ENCODE assay signal across 10 mouse cellular contexts in the genomic region with DNA sequence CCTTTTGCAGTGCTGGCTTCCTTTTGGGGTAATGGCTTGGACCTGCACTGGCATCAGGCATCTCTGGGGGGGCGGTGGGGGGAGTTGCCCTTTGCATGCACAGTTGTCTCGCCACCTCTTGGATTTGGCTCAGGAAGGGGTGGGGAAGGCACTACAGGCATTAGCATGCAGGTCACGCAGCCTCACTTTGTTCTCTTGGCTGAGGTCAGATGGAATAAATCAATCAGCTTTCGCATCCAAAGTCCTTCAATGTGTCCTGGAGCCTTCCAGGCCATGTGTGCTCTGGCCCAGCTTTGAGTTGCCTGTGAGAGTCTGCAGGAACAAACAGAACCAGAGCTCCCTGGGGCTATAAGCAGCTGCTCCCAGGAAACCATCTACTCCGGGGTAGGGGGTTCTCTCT. TPM values are rescaled to one million over a fixed set of nuclear protein-coding genes. Genes with fewer than 3 reads are reported as not detected.
DNase-seq lines count a peak whose midpoint lies in the region; ATAC-seq lines count a peak whose summit lies in the region.
"Had no signal": no experiment of that assay in that cellular context is flagged by ENCODE, and none has a peak within 500 bp of the region (broad histone marks: within the 10 kb centered on the region; RNA-seq: fewer than 3 reads in every experiment).

No protein-coding gene starts in this region.

- H3K27me3 ChIP-seq in liver, embryonic 11.5 days (replicated peaks; ENCODE audit: control insufficient read depth, insufficient read depth, low read length) = no peaks in the 10 kb centered on the region
- H3K27me3 ChIP-seq in liver, embryonic 12.5 days (replicated peaks) = no peaks in the 10 kb centered on the region
- H3K27me3 ChIP-seq in forebrain, embryonic 16.5 days (replicated peaks; ENCODE audit: control insufficient read depth, insufficient read depth, low read length) = no peaks in the 10 kb centered on the region

- no peak overlapping the region for H3K27ac ChIP-seq in liver, embryonic 11.5 days (ENCODE audit: low read depth, low read length)
- no peak overlapping the region for H3K27ac ChIP-seq in liver, embryonic 12.5 days
- no peak overlapping the region for H3K27ac ChIP-seq in forebrain, embryonic 16.5 days (ENCODE audit: low read length)

- no peak overlapping the region for H3K4me2 ChIP-seq in liver, embryonic 11.5 days
- H3K4me2 ChIP-seq in liver, embryonic 12.5 days = no peak overlapping the region
- no peak overlapping the region for H3K4me2 ChIP-seq in forebrain, embryonic 16.5 days (ENCODE audit: low read length)

- no peak overlapping the region for H3K9ac ChIP-seq in liver, embryonic 11.5 days (ENCODE audit: low read depth, low read length)
- H3K9ac ChIP-seq in liver, embryonic 12.5 days = no peak overlapping the region
- no peak overlapping the region for H3K9ac ChIP-seq in forebrain, embryonic 16.5 days (replicated peaks; ENCODE audit: low read depth, low read length)

- no peak for DNase-seq in liver, embryonic 11.5 days (ENCODE audit: low spot score)
- peak; percentile 27 to 53 for DNase-seq in kidney, postnatal 4 days
- DNase-seq in retina, embryonic 14.5 days (ENCODE audit: low spot score) = peak; percentile 57
- DNase-seq in gastrocnemius, postnatal 4 days (ENCODE audit: low spot score in 2 of 2) = no peak

- no peaks in the 10 kb centered on the region for H3K36me3 ChIP-seq in liver, embryonic 11.5 days (ENCODE audit: control insufficient read depth, insufficient read depth, low read length)
- H3K36me3 ChIP-seq in liver, embryonic 12.5 days = no peaks in the 10 kb centered on the region
- H3K36me3 ChIP-seq in forebrain, embryonic 16.5 days (ENCODE audit: control insufficient read depth, insufficient read depth) = no peaks in the 10 kb centered on the region

- ATAC-seq in liver, embryonic 11.5 days (replicated peaks; ENCODE audit: low FRiP score) = 0 out of 2 replicates have a peak, but pooled peaks have one; percentile 26
- no peak for ATAC-seq in liver, embryonic 12.5 days
- ATAC-seq in forebrain, embryonic 16.5 days = peak; percentile 54
- no peak for ATAC-seq in erythroid progenitor cell, adult 5-6 weeks (replicated peaks; ENCODE audit: low FRiP score, poor library complexity, severe bottlenecking)
- ATAC-seq: Patski had no signal

- H3K9me3 ChIP-seq in liver, embryonic 11.5 days (ENCODE audit: control insufficient read depth, low read length) = no peaks in the 10 kb centered on the region
- no peaks in the 10 kb centered on the region for H3K9me3 ChIP-seq in liver, embryonic 12.5 days (replicated peaks)
- 0 out of 2 replicates have a peak, but pooled peaks cover 2% of the 10 kb centered on the region for H3K9me3 ChIP-seq in forebrain, embryonic 16.5 days (ENCODE audit: control insufficient read depth, low read length)

- H3K4me3 ChIP-seq in liver, embryonic 11.5 days (ENCODE audit: low read depth, low read length) = no peak overlapping the region
- no peak overlapping the region for H3K4me3 ChIP-seq in liver, embryonic 12.5 days
- no peak overlapping the region for H3K4me3 ChIP-seq in forebrain, embryonic 16.5 days (replicated peaks; ENCODE audit: low read length)

- WGBS in liver, embryonic 11.5 days = 62% methylated on average over 5 of the region's 5 CpGs
- 51% methylated on average over 5 of the region's 5 CpGs for WGBS in liver, embryonic 12.5 days (ENCODE audit: insufficient replicate concordance)
- WGBS in forebrain, embryonic 16.5 days = 25% methylated on average over 5 of the region's 5 CpGs

- 0 out of 2 replicates have a peak, but pooled peaks cover 2% of the 10 kb centered on the region for H3K4me1 ChIP-seq in liver, embryonic 11.5 days (replicated peaks; ENCODE audit: control insufficient read depth, insufficient read depth, low read length)
- no peaks in the 10 kb centered on the region for H3K4me1 ChIP-seq in liver, embryonic 12.5 days
- H3K4me1 ChIP-seq in forebrain, embryonic 16.5 days (replicated peaks; ENCODE audit: control insufficient read depth, insufficient read depth, low read length) = no peaks in the 10 kb centered on the region

RNA-seq across cellular contexts. Expression of a gene that starts 2.1 kb away (rescaled TPM):
- polyA plus RNA-seq in liver, embryonic 11.5 days (2014; fragmentation: Nextera tagmentation; extraction: Ambion mirVana) = 0.10 TPM in 1 of 2 replicates, not detected in the other
- polyA plus RNA-seq in liver, embryonic 12.5 days (2016; fragmentation: Nextera tagmentation; extraction: Ambion mirVana) = not detected in 2 replicates
- 0.07 and 0.33 TPM in 2 replicates for polyA plus RNA-seq in forebrain, embryonic 16.5 days (2015; fragmentation: Nextera tagmentation; extraction: Ambion mirVana)
- not detected in 2 replicates for total RNA-seq in erythroid progenitor cell, adult 5-6 weeks (2015; ENCODE audit: low replicate concordance)
- total RNA-seq in erythroid progenitor cell, adult 5-6 weeks (2017; ENCODE audit: low replicate concordance) = not detected in 2 replicates
- total RNA-seq in gastrocnemius, postnatal 4 days (2021) = 10 to 100 TPM; 30.9 to 34.2 TPM
- total RNA-seq: layer of hippocampus, adult 18-20 months had no signal
- polyA plus RNA-seq: Patski; stomach, embryonic 14.5 days had no signal

Comparison
In these comparisons a context has a peak if more than half of its experiments do, and no peak if none do; other contexts are left out.
1. ATAC-seq: peak in liver, embryonic 11.5 days (single experiment) and forebrain, embryonic 16.5 days (single experiment); none in liver, embryonic 12.5 days (single experiment) and erythroid progenitor cell, adult 5-6 weeks (single experiment).
2. DNase-seq: peak in kidney, postnatal 4 days (2 of 2) and retina, embryonic 14.5 days (single experiment); none in liver, embryonic 11.5 days (single experiment) and gastrocnemius, postnatal 4 days (0 of 2).